Mouse (Mus musculus) testis, adult 2 months (tissue): ENCODE results near the gene Rrp12. TPM values are rescaled to one million over a fixed set of nuclear protein-coding genes. Genes with fewer than 3 reads are reported as not detected.
A peak's percentile ranks its signal among the peaks of the same experiment; 100 is the strongest.

Source experiments
- H3K27ac ChIP-seq: fragments of 200-500 bp; 2 replicates; pipeline ENCODE4 v1.5.1; 2012; ENCODE audit warnings: low read depth, low read length; ENCODE audit not compliant: control insufficient read depth, insufficient read depth
- H3K27me3 ChIP-seq: fragments of 200-500 bp; 2 replicates; pipeline ENCODE4 v1.6.1; 2012; ENCODE audit warnings: mild to moderate bottlenecking, low read length, moderate library complexity; ENCODE audit not compliant: control insufficient read depth, insufficient read depth
- H3K36me3 ChIP-seq: fragments of 200-500 bp; 2 replicates; pipeline ENCODE4 v1.6.1; 2012; ENCODE audit warnings: mild to moderate bottlenecking, low read length; ENCODE audit not compliant: control insufficient read depth, insufficient read depth
- H3K4me1 ChIP-seq: fragments of 200-500 bp; 2 replicates; pipeline ENCODE4 v1.6.1; 2012; ENCODE audit warnings: low read length; ENCODE audit not compliant: control insufficient read depth, insufficient read depth
- H3K4me3 ChIP-seq: fragments of 200-500 bp; 2 replicates; pipeline ENCODE4 v1.5.1; 2012; ENCODE audit warnings: low read depth, mild to moderate bottlenecking, low read length, moderate library complexity, mixed read lengths; ENCODE audit not compliant: control insufficient read depth
- CTCF ChIP-seq: fragments of 200-500 bp; IDR thresholded peaks from 2 replicates; pipeline ENCODE4 v1.5.1; 2012; ENCODE audit warnings: low read depth, mild to moderate bottlenecking, inconsistent platforms, low read length, moderate library complexity; ENCODE audit not compliant: control insufficient read depth, insufficient read depth, insufficient replicate concordance
- POLR2A ChIP-seq: fragments of 200-500 bp; IDR thresholded peaks from 2 replicates; pipeline ENCODE4 v1.6.1; 2012; ENCODE audit warnings: low read depth, mild to moderate bottlenecking, inconsistent platforms, low read length, moderate library complexity; ENCODE audit not compliant: control insufficient read depth
- polyA plus RNA-seq: library from polyadenylated mRNA; depleted of rRNA; stranded (reverse); fragments of >200 nt; gene quantifications from 2 replicates; pipeline ENCODE4 v1.2.3, GENCODE M21; 2012

Gene Rrp12
- polyA plus RNA-seq, 1 experiment, result 32.3 TPM

DNA sequence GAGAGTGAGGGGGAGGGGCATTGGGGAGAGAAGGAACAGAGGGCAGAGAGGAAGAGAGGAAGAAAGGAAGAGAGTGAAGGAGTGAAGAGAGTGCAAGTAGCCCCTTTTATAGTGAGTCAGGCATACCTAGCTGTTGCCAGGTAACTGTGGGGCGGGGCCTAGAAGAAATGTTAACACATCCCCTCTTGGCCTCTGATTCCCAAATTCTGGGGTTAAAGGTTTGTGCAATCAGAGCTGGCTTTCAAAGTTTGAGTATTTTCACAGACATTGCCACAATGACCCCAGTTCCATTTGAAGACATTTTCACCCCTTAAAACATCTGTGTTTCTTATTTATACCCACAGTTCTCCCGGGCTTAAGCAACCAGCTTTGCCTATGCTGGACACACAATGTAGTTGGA lies 9.3 kb upstream of the Rrp12 start:
- TF ChIP-seq CTCF, result no peak
- no peak for TF ChIP-seq POLR2A
- no peaks in the 10 kb centered on the region for H3K4me1 ChIP-seq
- no peak overlapping the region for H3K4me3 ChIP-seq

DNA sequence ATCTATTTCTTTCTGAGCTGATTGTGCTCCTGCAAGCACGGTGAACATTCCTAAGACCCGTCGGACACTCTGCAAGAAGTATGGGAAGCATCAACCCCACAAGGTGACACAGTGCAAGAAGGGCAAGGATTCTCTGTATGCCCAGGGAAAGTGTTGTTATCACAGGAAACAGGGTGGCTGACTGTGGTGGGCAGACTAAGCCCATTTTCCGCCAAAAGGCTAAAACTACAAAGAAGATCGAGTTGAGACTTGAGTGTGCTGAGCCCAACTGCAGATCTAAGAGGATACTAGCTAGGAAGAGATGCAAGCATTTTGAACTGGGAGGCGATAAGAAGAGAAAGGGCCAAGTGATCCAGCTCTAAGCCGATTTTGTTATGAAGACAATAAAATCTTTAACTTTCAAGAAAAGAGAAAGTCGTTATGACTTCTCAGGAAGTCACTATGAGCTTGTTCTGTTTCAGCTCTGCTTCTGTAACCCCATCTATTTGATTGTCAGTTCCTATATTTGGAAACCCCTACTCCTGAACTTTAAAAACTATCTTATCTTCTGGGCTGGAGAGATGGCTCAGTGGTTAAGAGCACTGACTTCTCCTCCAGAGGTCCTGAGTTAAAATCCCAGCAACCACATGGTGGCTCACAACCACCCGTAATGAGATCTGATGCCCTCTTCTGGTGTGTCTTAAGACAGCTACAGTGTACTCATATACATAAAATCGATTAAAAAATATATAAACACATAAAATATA lies 7.0 kb upstream of the Rrp12 start:
- no peak overlapping the region for H3K27ac ChIP-seq
- no peak for TF ChIP-seq POLR2A
- no peak for TF ChIP-seq CTCF

More for the DNA sequence above, 9.3 kb upstream of the Rrp12 start:
- Histone ChIP-seq H3K27ac (no peak overlapping the region), H3K36me3 (no peaks in the 10 kb centered on the region), H3K27me3 (no peaks in the 10 kb centered on the region)

DNA sequence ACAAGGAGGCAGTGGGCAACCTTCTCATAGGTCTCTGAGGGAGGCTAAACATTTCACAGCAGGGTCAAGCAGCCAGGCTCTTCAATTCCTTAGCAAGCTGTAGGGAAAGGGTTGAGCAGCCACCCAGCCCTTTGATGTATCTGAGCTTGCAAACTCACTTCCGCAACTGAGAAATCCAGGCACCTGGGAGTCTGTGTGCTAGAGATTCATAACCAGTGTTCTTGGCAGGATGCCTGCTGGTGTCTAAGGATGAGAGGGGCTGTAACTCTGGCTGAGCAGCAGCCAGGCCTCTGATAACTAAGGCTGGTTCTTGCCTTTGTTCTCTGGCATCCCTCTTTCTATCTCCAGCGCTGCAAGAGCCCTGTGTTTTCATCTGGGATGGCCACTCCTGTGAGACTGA lies 5.7 kb upstream of the Rrp12 start:
- no peak for TF ChIP-seq CTCF
- no peak for TF ChIP-seq POLR2A
- H3K27ac ChIP-seq, result no peak overlapping the region
- no peak overlapping the region for H3K4me3 ChIP-seq

More for the DNA sequence above, 7.0 kb upstream of the Rrp12 start:
- Histone ChIP-seq H3K4me3 (no peak overlapping the region), H3K27me3 (no peaks in the 10 kb centered on the region), H3K36me3 (no peaks in the 10 kb centered on the region), H3K4me1 (no peaks in the 10 kb centered on the region)

DNA sequence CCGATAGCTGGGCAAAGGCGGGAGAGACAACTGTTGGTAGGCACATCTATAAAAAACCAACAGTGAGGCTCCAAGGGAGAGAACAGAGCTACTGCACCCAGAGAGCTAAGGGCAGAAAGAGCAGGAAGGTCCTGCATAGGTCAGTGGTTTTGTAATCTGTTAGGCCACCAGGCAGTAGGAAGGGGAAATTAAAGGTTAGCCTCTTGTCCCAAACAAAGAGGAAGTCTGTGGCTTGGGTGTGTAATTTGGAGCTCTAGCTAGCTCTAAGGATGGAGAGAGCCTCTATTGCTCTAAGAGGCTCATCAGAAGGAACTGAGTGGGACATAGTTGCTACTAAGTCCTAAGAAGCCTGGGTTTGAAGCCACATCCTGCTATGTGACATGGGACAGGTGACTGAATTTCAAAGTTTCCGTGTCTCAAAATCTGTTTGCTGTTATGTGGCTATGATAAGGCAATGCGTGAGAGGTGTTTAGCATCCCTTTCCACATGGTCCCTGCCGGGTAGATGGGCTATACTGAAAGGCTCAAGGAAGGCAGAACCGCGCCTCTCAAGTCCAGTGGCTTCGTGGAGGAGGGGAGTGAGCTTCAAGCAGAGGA lies 4.6 kb upstream of the Rrp12 start:
- H3K27me3 ChIP-seq, result no peaks in the 10 kb centered on the region
- no peak for TF ChIP-seq CTCF
- no peak for TF ChIP-seq POLR2A

More for the DNA sequence above, 5.7 kb upstream of the Rrp12 start:
- Histone ChIP-seq H3K27me3 (no peaks in the 10 kb centered on the region), H3K4me1 (no peaks in the 10 kb centered on the region), H3K36me3 (no peaks in the 10 kb centered on the region)

DNA sequence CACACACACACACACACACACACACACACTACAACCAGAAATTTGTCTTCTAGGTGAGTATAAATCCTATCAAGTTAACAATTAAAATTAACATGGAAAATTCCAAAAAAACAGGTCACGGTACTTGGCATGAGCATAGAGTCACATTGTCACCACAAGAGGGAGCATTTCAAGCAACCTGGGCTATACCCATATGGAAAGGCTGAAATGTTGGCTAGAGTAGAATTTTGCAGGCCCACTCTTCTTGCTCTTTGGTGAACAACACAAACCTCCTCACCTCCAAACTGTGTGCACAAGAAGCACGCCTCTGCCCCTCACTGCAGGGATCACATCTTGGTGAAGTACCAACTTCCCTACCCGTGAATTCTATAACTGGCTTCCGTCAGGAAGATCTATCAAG lies 2.9 kb upstream of the Rrp12 start:
- TF ChIP-seq POLR2A, result no peak
- no peak for TF ChIP-seq CTCF
- Histone ChIP-seq H3K4me3 (peak overlapping the region; percentile 64), H3K4me1 (peaks cover 3% of the 10 kb centered on the region; the same call in 1 of the 2 replicates), H3K27ac (no peak overlapping the region), H3K27me3 (no peaks in the 10 kb centered on the region), H3K36me3 (no peaks in the 10 kb centered on the region)

More for the DNA sequence above, 4.6 kb upstream of the Rrp12 start:
- H3K27ac ChIP-seq, result no peak overlapping the region
- H3K36me3 ChIP-seq, result no peaks in the 10 kb centered on the region
- no peak overlapping the region for H3K4me3 ChIP-seq
- no peaks in the 10 kb centered on the region for H3K4me1 ChIP-seq

DNA sequence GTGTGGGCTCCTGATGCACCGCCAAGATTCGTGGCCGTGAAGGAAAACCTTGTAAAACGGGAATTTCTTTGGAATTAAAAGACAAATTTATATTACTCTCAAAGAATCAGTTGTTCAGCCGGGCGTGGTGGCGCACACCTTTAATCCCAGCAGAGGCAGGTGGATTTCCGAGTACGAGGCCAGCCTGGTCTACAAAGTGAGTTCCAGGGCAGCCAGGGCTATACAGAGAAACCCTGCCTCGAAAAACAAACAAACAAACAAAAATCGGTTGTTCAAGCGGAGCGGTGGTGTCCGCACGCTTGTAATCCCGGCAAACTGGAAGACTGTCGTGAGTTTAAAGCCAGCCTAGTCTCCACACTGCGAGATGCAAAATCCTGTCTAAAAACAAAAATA lies 342 bp upstream of the Rrp12 start:
- Histone ChIP-seq H3K27me3 (no peaks in the 10 kb centered on the region), H3K36me3 (no peaks in the 10 kb centered on the region), H3K27ac (peak overlapping the region; percentile 50; the same call in 1 of the 2 replicates), H3K4me3 (peak overlapping the region; percentile 96), H3K4me1 (peaks cover 3% of the 10 kb centered on the region; the same call in 1 of the 2 replicates)
- TF ChIP-seq CTCF, result no peak
- TF ChIP-seq POLR2A, result no peak

DNA sequence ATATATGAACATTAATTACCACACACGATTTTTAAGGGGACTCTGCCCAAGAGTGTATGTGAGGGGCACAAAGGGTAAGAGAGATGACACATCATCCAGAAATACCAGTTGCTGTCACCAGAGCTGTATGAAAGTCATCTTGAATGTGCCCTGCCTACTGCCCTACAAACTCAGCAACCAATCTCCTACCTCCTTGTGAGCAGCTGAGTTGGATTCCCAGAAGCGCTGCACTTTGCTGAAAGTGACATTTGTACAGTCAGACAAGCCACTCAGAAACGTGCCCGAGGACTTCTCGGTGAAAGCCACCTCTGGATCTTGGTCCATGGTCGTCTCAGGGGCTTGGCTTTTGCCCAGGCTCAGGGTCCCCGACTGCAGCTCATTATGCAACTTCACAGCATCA lies 1.0 kb downstream of the Rrp12 start:
- TF ChIP-seq CTCF, result no peak
- Histone ChIP-seq H3K4me3 (peak overlapping the region; percentile 96), H3K36me3 (peaks cover 1% of the 10 kb centered on the region), H3K4me1 (peaks cover 3% of the 10 kb centered on the region; the same call in 1 of the 2 replicates), H3K27me3 (no peaks in the 10 kb centered on the region), H3K27ac (peak overlapping the region; percentile 70; the same call in 1 of the 2 replicates)
